Mouse (Mus musculus): ENCODE results near the gene Tsen15. TPM values are rescaled to one million over a fixed set of nuclear protein-coding genes. Genes with fewer than 3 reads are reported as not detected.

Tsen15 gene
- polyA plus RNA-seq, 1 experiment from 2014 or later, result 77.8 TPM

- Histone ChIP-seq H3K9ac (no peak overlapping the region), H3K36me3 (peaks cover 5% of the 10 kb centered on the region), H3K4me3 (replicated peaks) (no peak overlapping the region), H3K4me2 (replicated peaks) (no peak overlapping the region), H3K4me1 (0 out of 2 replicates have a peak, but pooled peaks cover 3% of the 10 kb centered on the region), H3K27me3 (no peaks in the 10 kb centered on the region), H3K27ac (replicated peaks) (no peak overlapping the region), H3K9me3 (replicated peaks) (no peaks in the 10 kb centered on the region)
- WGBS, result 100% methylated on average over 1 of the region's 1 CpGs
- no peak for ATAC-seq (ENCODE audit: insufficient number of reproducible peaks, low FRiP score, low TSS enrichment, low read depth)
Measured at GRCm38 (mm10) chr1:152384589-152384988, 1.9 kb downstream of the Tsen15 start.

- WGBS, result 84% methylated on average over 5 of the region's 5 CpGs
- Histone ChIP-seq H3K4me2 (replicated peaks) (no peak overlapping the region), H3K9ac (no peak overlapping the region), H3K4me1 (no peaks in the 10 kb centered on the region), H3K27ac (replicated peaks) (no peak overlapping the region), H3K9me3 (replicated peaks) (no peaks in the 10 kb centered on the region), H3K36me3 (peaks cover 22% of the 10 kb centered on the region), H3K4me3 (replicated peaks) (no peak overlapping the region), H3K27me3 (no peaks in the 10 kb centered on the region)
- no peak for ATAC-seq (ENCODE audit: insufficient number of reproducible peaks, low FRiP score, low TSS enrichment, low read depth)
Measured at GRCm38 (mm10) chr1:152378311-152378710, 8.2 kb downstream of the Tsen15 start.

- 13% methylated on average over 4 of the region's 4 CpGs for WGBS
- Histone ChIP-seq H3K9ac (no peak overlapping the region), H3K27ac (replicated peaks) (no peak overlapping the region), H3K4me3 (replicated peaks) (no peak overlapping the region), H3K4me1 (peaks cover 10% of the 10 kb centered on the region), H3K4me2 (replicated peaks) (peak overlapping the region; percentile 30), H3K36me3 (peaks cover 6% of the 10 kb centered on the region; the same call in 1 of the 2 replicates), H3K9me3 (replicated peaks) (no peaks in the 10 kb centered on the region), H3K27me3 (no peaks in the 10 kb centered on the region)
- ATAC-seq (ENCODE audit: insufficient number of reproducible peaks, low FRiP score, low TSS enrichment, low read depth), result peak; percentile 84
Measured at GRCm38 (mm10) chr1:152369139-152369538, 17.3 kb downstream of the Tsen15 start.

GRCm38 (mm10) chr1:152368311-152369088, 18.0 kb downstream of the Tsen15 start:
- ATAC-seq (ENCODE audit: insufficient number of reproducible peaks, low FRiP score, low TSS enrichment, low read depth), result 0 out of 2 replicates have a peak, but pooled peaks have one; percentile 4
- WGBS, result 55% methylated on average over 13 of the region's 13 CpGs
- no peaks in the 10 kb centered on the region for H3K27me3 ChIP-seq

GRCm38 (mm10) chr1:152356721-152357120, 29.8 kb downstream of the Tsen15 start:
- 63% methylated on average over 4 of the region's 4 CpGs for WGBS
- no peak for ATAC-seq (ENCODE audit: insufficient number of reproducible peaks, low FRiP score, low TSS enrichment, low read depth)

More at GRCm38 (mm10) chr1:152368311-152369088, 18.0 kb downstream of the Tsen15 start:
- Histone ChIP-seq H3K36me3 (peaks cover 6% of the 10 kb centered on the region; the same call in 1 of the 2 replicates), H3K4me3 (replicated peaks) (no peak overlapping the region), H3K4me2 (replicated peaks) (peak overlapping the region; percentile 30), H3K9me3 (replicated peaks) (no peaks in the 10 kb centered on the region), H3K4me1 (peaks cover 10% of the 10 kb centered on the region), H3K27ac (replicated peaks) (peak overlapping the region; percentile 82), H3K9ac (no peak overlapping the region)

GRCm38 (mm10) chr1:152347946-152348345, 38.5 kb downstream of the Tsen15 start:
- no peak overlapping the region for H3K9ac ChIP-seq
- H3K4me1 ChIP-seq, result 0 out of 2 replicates have a peak, but pooled peaks cover 7% of the 10 kb centered on the region
- ATAC-seq (ENCODE audit: insufficient number of reproducible peaks, low FRiP score, low TSS enrichment, low read depth), result no peak
- H3K27me3 ChIP-seq, result no peaks in the 10 kb centered on the region
- H3K36me3 ChIP-seq, result no peaks in the 10 kb centered on the region
- no peak overlapping the region for H3K4me2 ChIP-seq (replicated peaks)
- H3K4me3 ChIP-seq (replicated peaks), result no peak overlapping the region
- no peak overlapping the region for H3K27ac ChIP-seq (replicated peaks)
- no peaks in the 10 kb centered on the region for H3K9me3 ChIP-seq (replicated peaks)

More at GRCm38 (mm10) chr1:152356721-152357120, 29.8 kb downstream of the Tsen15 start:
- 0 out of 2 replicates have a peak, but pooled peaks cover 3% of the 10 kb centered on the region for H3K4me1 ChIP-seq
- no peak overlapping the region for H3K9ac ChIP-seq
- H3K9me3 ChIP-seq (replicated peaks), result no peaks in the 10 kb centered on the region
- no peak overlapping the region for H3K27ac ChIP-seq (replicated peaks)
- H3K36me3 ChIP-seq, result no peaks in the 10 kb centered on the region
- no peak overlapping the region for H3K4me2 ChIP-seq (replicated peaks)
- H3K27me3 ChIP-seq, result no peaks in the 10 kb centered on the region
- H3K4me3 ChIP-seq (replicated peaks), result no peak overlapping the region

- ATAC-seq (ENCODE audit: insufficient number of reproducible peaks, low FRiP score, low TSS enrichment, low read depth), result no peak
- H3K9ac ChIP-seq, result no peak overlapping the region
- WGBS, result 90% methylated on average over 6 of the region's 6 CpGs
- H3K27ac ChIP-seq (replicated peaks), result no peak overlapping the region
- H3K4me3 ChIP-seq (replicated peaks), result no peak overlapping the region
- no peaks in the 10 kb centered on the region for H3K36me3 ChIP-seq
- peaks cover 17% of the 10 kb centered on the region; the same call in 1 of the 2 replicates for H3K4me1 ChIP-seq
- H3K27me3 ChIP-seq, result no peaks in the 10 kb centered on the region
- H3K4me2 ChIP-seq (replicated peaks), result no peak overlapping the region
- no peaks in the 10 kb centered on the region for H3K9me3 ChIP-seq (replicated peaks)
Measured at GRCm38 (mm10) chr1:152324024-152324423, 62.5 kb downstream of the Tsen15 start.

Other genes with a start within 250 kb of the Tsen15 start
- gene Colgalt2, start 13.1 kb upstream of the Tsen15 start, polyA plus RNA-seq (2015; fragmentation: Nextera tagmentation; extraction: Ambion mirVana), result 4.7 and 4.9 TPM in 2 replicates

All from embryonic facial prominence, embryonic 15.5 days (tissue).